Mouse (Mus musculus): ENCODE data around the gene Capns2. TPM values are rescaled to one million over a fixed set of nuclear protein-coding genes. Genes with fewer than 3 reads are reported as not detected.

Gene Capns2
- polyA plus RNA-seq, 2 experiments: 34.3 to 52.5 TPM

DNA sequence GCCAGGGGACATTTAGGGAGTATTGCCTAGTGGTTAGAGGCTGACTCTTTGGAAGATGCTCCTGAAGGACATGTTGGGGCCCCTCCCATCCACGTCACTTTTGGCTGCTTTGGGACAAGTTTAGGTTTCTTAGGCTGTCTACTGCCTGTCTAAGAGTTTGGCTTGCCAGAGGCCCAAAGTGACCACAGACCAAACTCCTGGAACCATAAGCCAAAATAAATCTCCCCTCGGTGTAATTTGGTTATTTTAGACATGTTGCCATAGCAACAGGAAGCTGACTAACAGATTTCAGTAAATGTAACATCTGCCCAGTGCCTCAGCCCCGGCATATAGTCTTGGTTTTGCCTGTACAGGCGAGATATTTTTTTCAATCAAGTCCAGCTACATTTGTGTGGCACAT is 36.8 kb downstream of the Capns2 start:
- Histone ChIP-seq H3K4me1 (ENCODE audit: control insufficient read depth, insufficient read depth, low read length) (no peaks in the 10 kb centered on the region), H3K4me3 (replicated peaks; ENCODE audit: low read length) (no peak overlapping the region), H3K4me2 (replicated peaks; ENCODE audit: low read depth, low read length, severe bottlenecking) (no peak overlapping the region), H3K36me3 (ENCODE audit: control insufficient read depth, insufficient read depth, low read length) (no peaks in the 10 kb centered on the region), H3K9ac (ENCODE audit: low read depth, low read length, severe bottlenecking) (no peak overlapping the region), H3K9me3 (ENCODE audit: control insufficient read depth, low read length) (no peaks in the 10 kb centered on the region), H3K27ac (replicated peaks; ENCODE audit: low read depth, low read length) (no peak overlapping the region), H3K27me3 (ENCODE audit: control insufficient read depth, insufficient read depth, low read length) (no peaks in the 10 kb centered on the region)
- 77% methylated on average over 4 of the region's 4 CpGs for WGBS
- DNase-seq (ENCODE audit: low spot score) (no peak), ATAC-seq (ENCODE audit: low FRiP score, low read depth) (no peak)
- no peak for TF ChIP-seq POLR2A (IDR thresholded peaks at IDR 0.05; ENCODE audit: borderline replicate concordance, extremely low read depth, insufficient read depth, insufficient read length)

DNA sequence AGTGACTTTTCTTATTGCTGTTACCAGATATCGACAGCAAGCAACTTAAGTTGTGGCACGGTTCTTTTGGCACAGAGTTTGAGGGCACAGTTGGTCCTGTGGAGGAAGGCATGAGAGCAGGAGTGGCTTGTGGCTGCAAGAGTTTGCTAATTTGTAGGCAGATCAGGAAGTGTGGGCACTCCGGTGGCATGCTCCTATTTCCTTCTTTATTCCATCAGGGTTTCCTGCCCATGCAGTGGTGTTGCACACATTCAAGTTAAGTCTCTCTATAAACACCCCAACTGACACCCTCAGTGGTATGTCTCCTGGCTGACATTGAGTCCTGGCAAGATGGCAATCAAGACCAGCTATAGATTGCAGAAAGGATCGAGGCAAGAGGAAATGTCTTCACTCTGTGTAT is 47.9 kb downstream of the Capns2 start:
- no peak overlapping the region for H3K4me3 ChIP-seq (replicated peaks; ENCODE audit: low read length)
- WGBS: 81% methylated on average over 4 of the region's 4 CpGs
- DNase-seq (ENCODE audit: low spot score) (no peak), ATAC-seq (ENCODE audit: low FRiP score, low read depth) (no peak)
- no peaks in the 10 kb centered on the region for H3K27me3 ChIP-seq (ENCODE audit: control insufficient read depth, insufficient read depth, low read length)
- H3K9ac ChIP-seq (ENCODE audit: low read depth, low read length, severe bottlenecking): no peak overlapping the region
- no peaks in the 10 kb centered on the region for H3K9me3 ChIP-seq (ENCODE audit: control insufficient read depth, low read length)
- H3K27ac ChIP-seq (replicated peaks; ENCODE audit: low read depth, low read length): no peak overlapping the region
- H3K4me1 ChIP-seq (ENCODE audit: control insufficient read depth, insufficient read depth, low read length): no peaks in the 10 kb centered on the region
- no peaks in the 10 kb centered on the region for H3K36me3 ChIP-seq (ENCODE audit: control insufficient read depth, insufficient read depth, low read length)
- TF ChIP-seq POLR2A (IDR thresholded peaks at IDR 0.05; ENCODE audit: borderline replicate concordance, extremely low read depth, insufficient read depth, insufficient read length): no peak
- no peak overlapping the region for H3K4me2 ChIP-seq (replicated peaks; ENCODE audit: low read depth, low read length, severe bottlenecking)

DNA sequence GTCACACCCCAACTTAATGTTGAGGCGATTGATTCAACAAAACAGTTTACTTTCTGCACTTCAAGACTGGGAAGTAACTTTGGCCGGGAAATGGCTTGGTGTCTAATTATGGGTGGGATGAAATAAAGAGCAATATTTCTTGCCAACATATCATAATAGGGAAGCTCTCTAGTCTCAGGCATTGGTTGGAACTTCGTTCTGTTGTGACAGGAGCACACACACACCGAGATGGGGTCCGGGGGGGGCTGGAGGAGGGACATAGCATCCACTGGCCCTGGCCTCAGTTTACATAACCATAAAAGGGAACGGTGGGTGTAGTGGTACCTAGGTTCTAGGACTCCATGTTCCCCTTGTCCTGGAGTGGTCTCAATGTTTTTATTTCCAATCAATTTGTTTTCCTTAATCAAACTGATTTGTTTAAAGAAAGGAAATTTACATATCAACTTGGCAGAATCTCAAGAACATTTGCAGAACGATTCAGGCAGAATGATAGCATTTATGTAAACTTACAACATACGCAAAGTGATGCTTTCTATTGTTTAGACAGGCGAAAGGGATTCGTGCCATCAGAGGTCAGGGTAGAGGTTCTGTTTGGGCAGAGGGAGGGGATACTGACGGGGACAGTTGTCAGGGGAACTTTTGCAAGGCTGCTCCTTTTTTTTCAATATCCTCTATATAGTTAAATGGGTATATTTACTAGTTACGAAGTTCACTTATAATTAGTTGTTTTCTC is 49.6 kb downstream of the Capns2 start:
- Histone ChIP-seq H3K27me3 (ENCODE audit: control insufficient read depth, insufficient read depth, low read length) (no peaks in the 10 kb centered on the region), H3K9ac (ENCODE audit: low read depth, low read length, severe bottlenecking) (no peak overlapping the region), H3K27ac (replicated peaks; ENCODE audit: low read depth, low read length) (no peak overlapping the region), H3K4me2 (replicated peaks; ENCODE audit: low read depth, low read length, severe bottlenecking) (no peak overlapping the region), H3K9me3 (ENCODE audit: control insufficient read depth, low read length) (no peaks in the 10 kb centered on the region), H3K4me1 (ENCODE audit: control insufficient read depth, insufficient read depth, low read length) (no peaks in the 10 kb centered on the region), H3K36me3 (ENCODE audit: control insufficient read depth, insufficient read depth, low read length) (no peaks in the 10 kb centered on the region), H3K4me3 (replicated peaks; ENCODE audit: low read length) (no peak overlapping the region)
- WGBS: 80% methylated on average over 12 of the region's 12 CpGs
- no peak for DNase-seq (ENCODE audit: low spot score)
- no peak for TF ChIP-seq POLR2A (IDR thresholded peaks at IDR 0.05; ENCODE audit: borderline replicate concordance, extremely low read depth, insufficient read depth, insufficient read length)
- ATAC-seq (ENCODE audit: low FRiP score, low read depth): no peak

Small RNA genes lying within 50 kb of the gene (microRNA-seq; reads per million reads assigned to microRNA genes)
- gene Gm22151: not detected

Other genes with a start within 250 kb of the Capns2 start
- 7.6 and 9.0 TPM in 2 replicates for gene Irx6, start 227.1 kb upstream of the Capns2 start, polyA plus RNA-seq (2012; rRNA removed)
- gene Irx6, start 227.1 kb upstream of the Capns2 start, polyA plus RNA-seq (2014; fragmentation: Nextera tagmentation; extraction: Ambion mirVana): 7.4 and 8.5 TPM in 2 replicates
- 295 and 361 TPM in 2 replicates for gene Mmp2, start 74.1 kb upstream of the Capns2 start, polyA plus RNA-seq (2012; rRNA removed)
- gene Mmp2, start 74.1 kb upstream of the Capns2 start, polyA plus RNA-seq (2014; fragmentation: Nextera tagmentation; extraction: Ambion mirVana): 338 and 372 TPM in 2 replicates
- 10.6 and 11.2 TPM in 2 replicates for gene Lpcat2, start 46.1 kb upstream of the Capns2 start, polyA plus RNA-seq (2012; rRNA removed)
- gene Lpcat2, start 46.1 kb upstream of the Capns2 start, polyA plus RNA-seq (2014; fragmentation: Nextera tagmentation; extraction: Ambion mirVana): 13.7 and 14.7 TPM in 2 replicates
- 0.23 and 0.28 TPM in 2 replicates for gene Slc6a2, start 58.7 kb downstream of the Capns2 start, polyA plus RNA-seq (2012; rRNA removed)
- 0.18 and 0.22 TPM in 2 replicates for gene Slc6a2, start 58.7 kb downstream of the Capns2 start, polyA plus RNA-seq (2014; fragmentation: Nextera tagmentation; extraction: Ambion mirVana)
- gene Ces1a, start 146.8 kb downstream of the Capns2 start, polyA plus RNA-seq (2012; rRNA removed): 0.04 TPM in 1 of 2 replicates, not detected in the other
- not detected in 2 replicates for gene Ces1a, start 146.8 kb downstream of the Capns2 start, polyA plus RNA-seq (2014; fragmentation: Nextera tagmentation; extraction: Ambion mirVana)
- not detected in 2 replicates for gene Ces1b, start 178.6 kb downstream of the Capns2 start, polyA plus RNA-seq (2012; rRNA removed)
- not detected in 2 replicates for gene Ces1b, start 178.6 kb downstream of the Capns2 start, polyA plus RNA-seq (2014; fragmentation: Nextera tagmentation; extraction: Ambion mirVana)
- gene Ces1c, start 229.9 kb downstream of the Capns2 start, polyA plus RNA-seq (2012; rRNA removed): not detected in 2 replicates
- not detected in 2 replicates for gene Ces1c, start 229.9 kb downstream of the Capns2 start, polyA plus RNA-seq (2014; fragmentation: Nextera tagmentation; extraction: Ambion mirVana)